Mouse (Mus musculus): ENCODE measurements around the gene Nup210l. TPM values are rescaled to one million over a fixed set of nuclear protein-coding genes. Genes with fewer than 3 reads are reported as not detected.

Nup210l gene
- polyA plus RNA-seq, 1 experiment = 0.38 TPM

- H3K4me1 ChIP-seq (ENCODE audit: control insufficient read depth, insufficient read depth, low read length) = no peaks in the 10 kb centered on the region
- H3K27ac ChIP-seq (ENCODE audit: insufficient read depth, low read length) = no peak overlapping the region
- TF ChIP-seq POLR2A (IDR thresholded peaks at IDR 0.05; ENCODE audit: extremely low read depth, insufficient read depth, low read length) = no peak
- no peak for TF ChIP-seq CTCF (IDR thresholded peaks at IDR 0.05; ENCODE audit: extremely low read depth, insufficient read depth, low read length)
Measured at GRCm38 (mm10) chr3:90139962-90140361, 36.0 kb downstream of the Nup210l start.

DNA sequence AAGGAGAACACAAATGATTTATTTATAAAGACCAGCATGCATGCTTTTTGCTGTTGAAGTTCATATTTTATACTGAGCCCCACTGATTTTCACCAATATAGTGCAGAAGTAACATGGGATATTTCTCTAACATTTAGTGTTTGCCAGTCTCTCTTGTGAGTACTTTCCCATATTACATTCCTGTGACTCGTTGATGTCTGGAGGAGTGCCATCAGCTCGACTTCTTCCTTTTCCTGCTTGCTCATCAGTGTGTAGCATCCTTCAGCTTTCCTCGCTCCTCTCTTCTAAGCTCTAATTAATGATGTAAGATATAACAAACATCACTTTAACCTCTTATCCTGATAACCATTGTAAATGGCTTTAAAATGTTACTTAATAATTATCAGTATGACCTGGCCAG, 41.5 kb downstream of the Nup210l start:
- Histone ChIP-seq H3K4me1 (ENCODE audit: control insufficient read depth, insufficient read depth, low read length) (no peaks in the 10 kb centered on the region), H3K27ac (ENCODE audit: insufficient read depth, low read length) (no peak overlapping the region), H3K4me3 (ENCODE audit: insufficient read depth, low read length) (no peak overlapping the region)
- TF ChIP-seq CTCF (IDR thresholded peaks at IDR 0.05; ENCODE audit: extremely low read depth, insufficient read depth, low read length) = no peak
- no peak for TF ChIP-seq POLR2A (IDR thresholded peaks at IDR 0.05; ENCODE audit: extremely low read depth, insufficient read depth, low read length)

More at GRCm38 (mm10) chr3:90139962-90140361, 36.0 kb downstream of the Nup210l start:
- H3K4me3 ChIP-seq (ENCODE audit: insufficient read depth, low read length) = no peak overlapping the region

- no peaks in the 10 kb centered on the region for H3K4me1 ChIP-seq (ENCODE audit: control insufficient read depth, insufficient read depth, low read length)
- no peak overlapping the region for H3K27ac ChIP-seq (ENCODE audit: insufficient read depth, low read length)
- no peak overlapping the region for H3K4me3 ChIP-seq (ENCODE audit: insufficient read depth, low read length)
- TF ChIP-seq CTCF (IDR thresholded peaks at IDR 0.05; ENCODE audit: extremely low read depth, insufficient read depth, low read length) (no peak), POLR2A (IDR thresholded peaks at IDR 0.05; ENCODE audit: extremely low read depth, insufficient read depth, low read length) (no peak)
Measured at GRCm38 (mm10) chr3:90146651-90147050, 42.7 kb downstream of the Nup210l start.

DNA sequence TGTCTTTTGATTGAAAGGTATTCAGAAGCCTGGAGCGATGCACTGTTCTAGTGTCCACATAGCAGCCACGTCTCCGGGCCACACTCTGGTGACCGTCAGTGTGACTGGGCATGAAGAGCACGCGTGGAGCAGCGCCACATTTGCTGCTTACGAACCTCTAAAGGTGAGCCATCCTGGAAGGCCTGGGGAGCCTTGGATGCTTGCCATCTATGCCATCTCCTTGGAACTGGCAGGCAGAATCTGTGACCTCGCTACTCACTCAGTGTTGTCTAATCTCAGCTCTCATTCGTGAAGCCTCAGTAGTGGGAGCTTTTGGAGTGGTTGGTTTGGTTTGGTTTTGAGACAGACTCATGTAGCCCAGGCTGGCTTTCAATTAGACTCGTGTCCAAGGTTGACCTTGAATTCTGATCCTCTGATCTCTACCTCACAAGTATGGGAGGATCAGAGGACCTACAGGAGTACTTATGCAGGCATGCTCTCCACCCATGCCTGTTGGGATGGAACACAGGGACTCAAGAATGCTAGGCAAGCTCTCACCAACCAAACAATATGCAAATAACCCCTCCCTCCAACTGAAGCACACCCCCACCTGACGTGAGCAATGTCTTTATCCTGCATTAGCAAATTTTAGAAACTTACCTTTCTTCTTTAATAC, 47.3 kb downstream of the Nup210l start:
- H3K27ac ChIP-seq (ENCODE audit: insufficient read depth, low read length) = no peak overlapping the region
- TF ChIP-seq CTCF (IDR thresholded peaks at IDR 0.05; ENCODE audit: extremely low read depth, insufficient read depth, low read length) (no peak), POLR2A (IDR thresholded peaks at IDR 0.05; ENCODE audit: extremely low read depth, insufficient read depth, low read length) (no peak)
- no peak overlapping the region for H3K4me3 ChIP-seq (ENCODE audit: insufficient read depth, low read length)
- H3K4me1 ChIP-seq (ENCODE audit: control insufficient read depth, insufficient read depth, low read length) = no peaks in the 10 kb centered on the region

GRCm38 (mm10) chr3:90155996-90156395, 52.1 kb downstream of the Nup210l start:
- H3K27ac ChIP-seq (ENCODE audit: insufficient read depth, low read length) = no peak overlapping the region
- H3K4me1 ChIP-seq (ENCODE audit: control insufficient read depth, insufficient read depth, low read length) = no peaks in the 10 kb centered on the region
- TF ChIP-seq POLR2A (IDR thresholded peaks at IDR 0.05; ENCODE audit: extremely low read depth, insufficient read depth, low read length) (no peak), CTCF (IDR thresholded peaks at IDR 0.05; ENCODE audit: extremely low read depth, insufficient read depth, low read length) (no peak)
- H3K4me3 ChIP-seq (ENCODE audit: insufficient read depth, low read length) = no peak overlapping the region

DNA sequence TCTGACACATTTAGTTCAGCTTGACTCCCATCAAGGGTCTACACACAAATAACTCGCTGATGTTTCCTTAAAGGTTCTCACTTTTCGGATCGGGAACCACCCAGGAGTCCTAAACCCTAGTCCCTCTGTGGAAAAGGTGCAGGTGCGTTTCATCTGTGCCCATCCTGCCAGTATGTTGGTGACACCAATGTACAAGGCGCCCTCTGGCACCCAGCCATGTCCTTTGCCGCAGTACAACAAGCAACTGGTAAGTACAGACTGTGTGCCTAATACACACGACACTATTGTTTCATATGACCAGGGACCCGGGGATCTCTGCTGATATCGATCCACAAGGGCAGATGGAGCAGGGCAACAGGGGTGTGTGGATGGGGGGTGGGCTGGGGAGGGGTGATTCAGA, 55.8 kb downstream of the Nup210l start:
- Histone ChIP-seq H3K27ac (ENCODE audit: insufficient read depth, low read length) (no peak overlapping the region), H3K4me1 (ENCODE audit: control insufficient read depth, insufficient read depth, low read length) (no peaks in the 10 kb centered on the region), H3K4me3 (ENCODE audit: insufficient read depth, low read length) (no peak overlapping the region)
- TF ChIP-seq POLR2A (IDR thresholded peaks at IDR 0.05; ENCODE audit: extremely low read depth, insufficient read depth, low read length) (no peak), CTCF (IDR thresholded peaks at IDR 0.05; ENCODE audit: extremely low read depth, insufficient read depth, low read length) (no peak)

DNA sequence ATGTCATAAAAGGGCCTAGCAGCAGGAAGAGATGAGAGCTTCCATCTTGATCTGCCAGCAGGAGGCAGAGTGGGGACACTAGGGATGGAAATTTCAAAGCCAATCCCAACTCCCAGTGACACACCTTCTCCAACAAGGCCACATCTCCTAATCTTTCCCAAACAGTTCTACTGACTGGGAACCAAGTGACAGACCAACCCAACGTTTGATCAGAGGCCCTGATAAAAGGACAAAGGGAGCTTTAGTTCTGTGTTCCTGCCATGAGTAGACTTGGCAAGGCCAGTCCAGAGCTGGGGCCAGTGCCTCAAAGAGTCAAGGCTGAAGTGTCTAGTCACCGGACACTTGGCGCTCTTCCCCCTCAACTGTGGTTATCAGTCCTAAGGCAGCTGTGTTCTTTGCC, 57.6 kb downstream of the Nup210l start:
- H3K4me3 ChIP-seq (ENCODE audit: insufficient read depth, low read length) = no peak overlapping the region
- H3K27ac ChIP-seq (ENCODE audit: insufficient read depth, low read length) = no peak overlapping the region
- H3K4me1 ChIP-seq (ENCODE audit: control insufficient read depth, insufficient read depth, low read length) = no peaks in the 10 kb centered on the region
- TF ChIP-seq POLR2A (IDR thresholded peaks at IDR 0.05; ENCODE audit: extremely low read depth, insufficient read depth, low read length) = no peak
- TF ChIP-seq CTCF (IDR thresholded peaks at IDR 0.05; ENCODE audit: extremely low read depth, insufficient read depth, low read length) = no peak

DNA sequence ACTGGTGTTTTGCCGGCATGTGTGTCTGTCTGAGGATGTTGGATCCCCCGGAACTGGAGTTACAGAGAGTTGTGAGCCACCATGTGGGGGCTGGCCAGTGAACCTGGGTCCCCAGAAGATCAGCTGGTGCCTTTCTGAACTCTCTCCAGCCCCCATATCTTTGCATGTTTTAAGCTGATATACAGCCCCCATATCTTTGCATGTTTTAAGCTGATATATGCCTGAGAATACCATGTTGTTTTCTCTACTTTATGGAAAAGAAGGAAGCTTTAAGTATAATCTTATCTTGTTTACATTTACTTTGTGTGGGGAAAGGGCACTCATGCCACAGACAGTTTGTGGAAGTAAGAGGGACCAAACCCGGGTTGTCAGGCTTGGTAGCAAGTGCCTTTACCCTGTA, 75.6 kb downstream of the Nup210l start:
- Histone ChIP-seq H3K27ac (ENCODE audit: insufficient read depth, low read length) (no peak overlapping the region), H3K4me3 (ENCODE audit: insufficient read depth, low read length) (no peak overlapping the region)
- TF ChIP-seq POLR2A (IDR thresholded peaks at IDR 0.05; ENCODE audit: extremely low read depth, insufficient read depth, low read length) (no peak), CTCF (IDR thresholded peaks at IDR 0.05; ENCODE audit: extremely low read depth, insufficient read depth, low read length) (no peak)

GRCm38 (mm10) chr3:90183581-90183980, 79.6 kb downstream of the Nup210l start:
- TF ChIP-seq POLR2A (IDR thresholded peaks at IDR 0.05; ENCODE audit: extremely low read depth, insufficient read depth, low read length) = no peak
- no peak for TF ChIP-seq CTCF (IDR thresholded peaks at IDR 0.05; ENCODE audit: extremely low read depth, insufficient read depth, low read length)
- H3K27ac ChIP-seq (ENCODE audit: insufficient read depth, low read length) = no peak overlapping the region
- H3K4me3 ChIP-seq (ENCODE audit: insufficient read depth, low read length) = no peak overlapping the region
- no peaks in the 10 kb centered on the region for H3K4me1 ChIP-seq (ENCODE audit: control insufficient read depth, insufficient read depth, low read length)

More for the DNA sequence above, 75.6 kb downstream of the Nup210l start:
- no peaks in the 10 kb centered on the region for H3K4me1 ChIP-seq (ENCODE audit: control insufficient read depth, insufficient read depth, low read length)

GRCm38 (mm10) chr3:90190859-90191510, 87.1 kb downstream of the Nup210l start:
- TF ChIP-seq POLR2A (IDR thresholded peaks at IDR 0.05; ENCODE audit: extremely low read depth, insufficient read depth, low read length) (no peak), CTCF (IDR thresholded peaks at IDR 0.05; ENCODE audit: extremely low read depth, insufficient read depth, low read length) (no peak)
- no peak overlapping the region for H3K27ac ChIP-seq (ENCODE audit: insufficient read depth, low read length)
- no peak overlapping the region for H3K4me3 ChIP-seq (ENCODE audit: insufficient read depth, low read length)
- H3K4me1 ChIP-seq (ENCODE audit: control insufficient read depth, insufficient read depth, low read length) = no peaks in the 10 kb centered on the region

All from cortical plate, adult 2 months (tissue).